Mouse (Mus musculus): ENCODE results near the gene Fam3b. TPM values are rescaled to one million over a fixed set of nuclear protein-coding genes. Genes with fewer than 3 reads are reported as not detected.

The Fam3b gene
- polyA plus RNA-seq, 1 experiment from 2014 or later: not detected

GRCm38 (mm10) chr16:97478655-97479054 lies 36.0 kb downstream of the Fam3b start:
- H3K27ac ChIP-seq (replicated peaks; ENCODE audit: low read depth, low read length): no peak overlapping the region
- no peak overlapping the region for H3K4me3 ChIP-seq (ENCODE audit: low read depth, low read length)
- no peaks in the 10 kb centered on the region for H3K36me3 ChIP-seq (replicated peaks; ENCODE audit: control insufficient read depth, insufficient read depth, low read depth, low read length)
- DNase-seq (ENCODE audit: low spot score): no peak
- no peak overlapping the region for H3K9ac ChIP-seq (replicated peaks; ENCODE audit: low read length)
- no peaks in the 10 kb centered on the region for H3K4me1 ChIP-seq (ENCODE audit: control insufficient read depth, insufficient read depth, low read length)
- no peak for ATAC-seq (replicated peaks; ENCODE audit: insufficient number of reproducible peaks, low FRiP score, low TSS enrichment, low read depth)
- no peak overlapping the region for H3K4me2 ChIP-seq (ENCODE audit: low read depth, low read length)
- WGBS: 83% methylated on average over 2 of the region's 2 CpGs
- H3K27me3 ChIP-seq (ENCODE audit: control insufficient read depth, insufficient read depth, low read length): no peaks in the 10 kb centered on the region
- no peaks in the 10 kb centered on the region for H3K9me3 ChIP-seq (replicated peaks; ENCODE audit: control insufficient read depth, low read length)

- H3K27me3 ChIP-seq (ENCODE audit: control insufficient read depth, insufficient read depth, low read length): no peaks in the 10 kb centered on the region
- no peak for ATAC-seq (replicated peaks; ENCODE audit: insufficient number of reproducible peaks, low FRiP score, low TSS enrichment, low read depth)
These were observed 38.1 kb downstream of the Fam3b start for GRCm38 (mm10) chr16:97476524-97476923.

DNA sequence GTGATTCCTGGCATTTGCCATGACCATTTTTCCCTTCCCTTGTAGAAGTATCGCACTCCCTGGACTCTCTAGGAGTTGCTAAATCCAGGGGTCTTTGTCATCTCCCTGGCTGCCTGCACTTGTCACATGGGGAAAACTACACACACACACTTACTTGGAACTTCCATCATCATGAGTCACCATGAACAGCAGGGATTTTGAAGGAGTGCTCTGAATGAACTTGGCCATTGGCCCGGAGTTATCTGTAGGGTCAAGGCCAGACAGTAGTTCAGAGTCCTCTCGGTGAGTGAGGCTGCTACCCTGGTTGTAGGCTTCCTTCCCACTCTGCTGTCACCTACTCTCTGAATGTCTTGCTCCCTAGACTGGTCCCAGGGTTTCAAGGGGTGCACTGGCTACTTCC lies 39.0 kb downstream of the Fam3b start:
- no peaks in the 10 kb centered on the region for H3K9me3 ChIP-seq (replicated peaks; ENCODE audit: control insufficient read depth, low read length)
- H3K4me3 ChIP-seq (ENCODE audit: low read depth, low read length): no peak overlapping the region
- WGBS: 80% methylated on average over 3 of the region's 3 CpGs
- no peaks in the 10 kb centered on the region for H3K27me3 ChIP-seq (ENCODE audit: control insufficient read depth, insufficient read depth, low read length)
- ATAC-seq (replicated peaks; ENCODE audit: insufficient number of reproducible peaks, low FRiP score, low TSS enrichment, low read depth) (no peak), DNase-seq (ENCODE audit: low spot score) (no peak)
- no peak overlapping the region for H3K9ac ChIP-seq (replicated peaks; ENCODE audit: low read length)
- H3K4me1 ChIP-seq (ENCODE audit: control insufficient read depth, insufficient read depth, low read length): no peaks in the 10 kb centered on the region
- no peak overlapping the region for H3K27ac ChIP-seq (replicated peaks; ENCODE audit: low read depth, low read length)
- H3K4me2 ChIP-seq (ENCODE audit: low read depth, low read length): no peak overlapping the region
- H3K36me3 ChIP-seq (replicated peaks; ENCODE audit: control insufficient read depth, insufficient read depth, low read depth, low read length): no peaks in the 10 kb centered on the region

More at GRCm38 (mm10) chr16:97476524-97476923, 38.1 kb downstream of the Fam3b start:
- no peak for DNase-seq (ENCODE audit: low spot score)
- Histone ChIP-seq H3K4me2 (ENCODE audit: low read depth, low read length) (no peak overlapping the region), H3K9ac (replicated peaks; ENCODE audit: low read length) (no peak overlapping the region), H3K4me1 (ENCODE audit: control insufficient read depth, insufficient read depth, low read length) (no peaks in the 10 kb centered on the region), H3K9me3 (replicated peaks; ENCODE audit: control insufficient read depth, low read length) (no peaks in the 10 kb centered on the region), H3K27ac (replicated peaks; ENCODE audit: low read depth, low read length) (no peak overlapping the region), H3K36me3 (replicated peaks; ENCODE audit: control insufficient read depth, insufficient read depth, low read depth, low read length) (no peaks in the 10 kb centered on the region), H3K4me3 (ENCODE audit: low read depth, low read length) (no peak overlapping the region)
- 77% methylated on average over 1 of the region's 1 CpGs for WGBS

- no peak overlapping the region for H3K4me3 ChIP-seq (ENCODE audit: low read depth, low read length)
- WGBS: 83% methylated on average over 2 of the region's 2 CpGs
- no peak overlapping the region for H3K9ac ChIP-seq (replicated peaks; ENCODE audit: low read length)
- ATAC-seq (replicated peaks; ENCODE audit: insufficient number of reproducible peaks, low FRiP score, low TSS enrichment, low read depth) (no peak), DNase-seq (ENCODE audit: low spot score) (no peak)
- H3K27ac ChIP-seq (replicated peaks; ENCODE audit: low read depth, low read length): no peak overlapping the region
- no peaks in the 10 kb centered on the region for H3K36me3 ChIP-seq (replicated peaks; ENCODE audit: control insufficient read depth, insufficient read depth, low read depth, low read length)
- H3K27me3 ChIP-seq (ENCODE audit: control insufficient read depth, insufficient read depth, low read length): no peaks in the 10 kb centered on the region
- no peaks in the 10 kb centered on the region for H3K4me1 ChIP-seq (ENCODE audit: control insufficient read depth, insufficient read depth, low read length)
- H3K9me3 ChIP-seq (replicated peaks; ENCODE audit: control insufficient read depth, low read length): no peaks in the 10 kb centered on the region
- H3K4me2 ChIP-seq (ENCODE audit: low read depth, low read length): no peak overlapping the region
These were observed 39.9 kb downstream of the Fam3b start for GRCm38 (mm10) chr16:97474671-97475070.

DNA sequence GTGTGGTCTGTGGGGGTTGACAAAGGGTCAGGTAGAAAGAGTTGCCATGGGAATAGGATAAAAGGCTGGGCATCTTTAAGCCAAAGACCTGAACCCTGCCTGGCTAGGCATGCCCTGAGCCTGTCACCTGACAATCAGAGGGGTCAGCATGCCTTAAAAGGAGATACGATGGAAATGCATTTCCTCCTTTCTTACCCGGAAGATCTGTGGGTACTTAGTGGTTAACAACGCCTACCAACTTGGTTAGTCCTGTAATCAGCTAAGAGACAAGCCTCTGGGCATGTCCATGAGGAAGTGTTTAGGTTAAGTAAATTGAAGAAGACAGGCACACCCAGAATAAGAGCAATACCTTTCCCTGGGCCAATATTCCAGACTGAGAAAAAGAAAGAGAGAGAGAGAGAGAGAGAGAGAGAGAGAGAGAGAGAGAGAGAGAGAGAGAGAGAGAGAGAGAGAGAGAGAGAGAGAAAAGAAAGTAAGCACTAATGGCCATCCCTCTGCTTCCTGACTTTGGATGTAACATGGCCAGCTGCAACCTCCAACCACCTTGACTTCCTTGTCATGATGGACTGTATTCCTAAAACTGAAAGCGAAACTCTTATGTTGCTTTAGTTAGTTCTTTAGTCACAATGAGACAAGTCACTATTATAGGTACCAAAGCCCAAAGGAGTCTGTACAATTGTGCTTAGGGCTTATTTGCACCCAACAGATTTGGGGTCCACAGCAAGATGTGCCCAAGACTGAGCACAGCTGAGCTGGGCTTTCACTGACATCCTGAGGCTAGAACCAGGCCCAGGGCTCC lies 46.4 kb downstream of the Fam3b start:
- Histone ChIP-seq H3K27ac (replicated peaks; ENCODE audit: low read depth, low read length) (no peak overlapping the region), H3K36me3 (replicated peaks; ENCODE audit: control insufficient read depth, insufficient read depth, low read depth, low read length) (no peaks in the 10 kb centered on the region), H3K9ac (replicated peaks; ENCODE audit: low read length) (no peak overlapping the region), H3K4me1 (ENCODE audit: control insufficient read depth, insufficient read depth, low read length) (no peaks in the 10 kb centered on the region), H3K9me3 (replicated peaks; ENCODE audit: control insufficient read depth, low read length) (no peaks in the 10 kb centered on the region), H3K4me2 (ENCODE audit: low read depth, low read length) (no peak overlapping the region), H3K27me3 (ENCODE audit: control insufficient read depth, insufficient read depth, low read length) (no peaks in the 10 kb centered on the region), H3K4me3 (ENCODE audit: low read depth, low read length) (no peak overlapping the region)
- DNase-seq (ENCODE audit: low spot score) (no peak), ATAC-seq (replicated peaks; ENCODE audit: insufficient number of reproducible peaks, low FRiP score, low TSS enrichment, low read depth) (no peak)
- WGBS: 74% methylated on average over 4 of the region's 4 CpGs

DNA sequence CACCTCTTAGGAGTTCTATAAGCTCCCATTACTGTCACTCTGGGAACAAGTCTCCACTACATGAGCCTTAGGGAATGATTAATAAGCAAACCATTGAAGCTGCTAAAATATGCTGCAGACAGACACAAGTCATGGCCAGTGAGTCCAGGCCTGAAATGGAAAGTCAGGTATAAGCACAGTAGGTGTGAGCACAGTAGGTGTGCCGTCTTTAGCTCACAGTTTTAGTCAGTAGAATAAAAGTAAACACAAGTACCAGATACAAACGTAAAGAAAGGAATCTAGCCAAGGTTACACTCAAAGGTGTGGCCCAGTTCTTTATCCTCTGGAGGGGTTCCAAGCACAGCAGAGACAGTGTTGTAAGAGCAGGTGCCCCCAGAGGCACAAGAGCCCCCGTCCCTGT lies 47.1 kb downstream of the Fam3b start:
- H3K4me2 ChIP-seq (ENCODE audit: low read depth, low read length): no peak overlapping the region
- no peaks in the 10 kb centered on the region for H3K27me3 ChIP-seq (ENCODE audit: control insufficient read depth, insufficient read depth, low read length)
- H3K36me3 ChIP-seq (replicated peaks; ENCODE audit: control insufficient read depth, insufficient read depth, low read depth, low read length): no peaks in the 10 kb centered on the region
- no peaks in the 10 kb centered on the region for H3K9me3 ChIP-seq (replicated peaks; ENCODE audit: control insufficient read depth, low read length)
- no peak overlapping the region for H3K9ac ChIP-seq (replicated peaks; ENCODE audit: low read length)
- H3K4me1 ChIP-seq (ENCODE audit: control insufficient read depth, insufficient read depth, low read length): no peaks in the 10 kb centered on the region
- H3K4me3 ChIP-seq (ENCODE audit: low read depth, low read length): no peak overlapping the region
- ATAC-seq (replicated peaks; ENCODE audit: insufficient number of reproducible peaks, low FRiP score, low TSS enrichment, low read depth): no peak
- no peak overlapping the region for H3K27ac ChIP-seq (replicated peaks; ENCODE audit: low read depth, low read length)
- DNase-seq (ENCODE audit: low spot score): no peak
- 75% methylated on average over 3 of the region's 3 CpGs for WGBS

DNA sequence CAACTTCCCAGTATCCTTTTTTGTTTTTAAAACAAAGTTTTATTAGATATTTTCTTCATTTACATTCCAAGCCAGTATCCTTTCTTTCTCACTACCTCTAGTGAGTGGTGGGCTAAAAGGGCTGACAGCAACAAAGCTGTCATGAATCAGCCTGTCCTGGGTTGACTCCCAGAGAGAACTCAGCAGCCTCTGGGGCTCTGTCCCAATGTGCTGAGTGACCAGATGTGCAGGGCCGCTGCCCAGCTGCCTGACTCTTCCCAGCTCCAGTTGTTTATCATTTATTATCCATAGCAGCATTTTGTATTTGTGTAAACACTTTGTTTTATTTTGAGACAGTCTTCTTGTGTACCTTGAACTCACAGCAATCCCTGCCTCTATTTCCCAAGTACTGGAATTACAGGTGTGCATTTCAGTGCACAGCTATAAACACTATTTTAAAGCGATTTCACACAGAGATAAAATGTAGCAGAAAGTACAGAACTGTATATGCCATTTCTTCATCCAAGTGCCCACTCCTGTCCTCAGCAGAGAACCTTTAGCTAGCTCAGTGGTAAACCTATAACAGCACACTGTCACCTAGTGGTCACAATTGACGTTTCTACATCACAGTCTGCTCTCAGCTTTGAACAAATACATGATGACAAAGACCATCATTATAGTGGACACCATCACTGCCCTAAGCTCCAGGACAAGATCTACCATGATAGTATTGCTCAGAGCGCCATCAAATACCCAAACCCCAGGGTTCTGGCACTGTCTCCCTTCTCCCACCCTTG lies 48.2 kb downstream of the Fam3b start:
- no peaks in the 10 kb centered on the region for H3K4me1 ChIP-seq (ENCODE audit: control insufficient read depth, insufficient read depth, low read length)
- DNase-seq (ENCODE audit: low spot score): no peak
- no peak overlapping the region for H3K4me2 ChIP-seq (ENCODE audit: low read depth, low read length)
- 53% methylated on average over 4 of the region's 4 CpGs for WGBS
- H3K36me3 ChIP-seq (replicated peaks; ENCODE audit: control insufficient read depth, insufficient read depth, low read depth, low read length): no peaks in the 10 kb centered on the region
- no peaks in the 10 kb centered on the region for H3K27me3 ChIP-seq (ENCODE audit: control insufficient read depth, insufficient read depth, low read length)
- no peak overlapping the region for H3K9ac ChIP-seq (replicated peaks; ENCODE audit: low read length)
- H3K4me3 ChIP-seq (ENCODE audit: low read depth, low read length): no peak overlapping the region
- no peak overlapping the region for H3K27ac ChIP-seq (replicated peaks; ENCODE audit: low read depth, low read length)
- H3K9me3 ChIP-seq (replicated peaks; ENCODE audit: control insufficient read depth, low read length): no peaks in the 10 kb centered on the region
- ATAC-seq (replicated peaks; ENCODE audit: insufficient number of reproducible peaks, low FRiP score, low TSS enrichment, low read depth): no peak
